Mouse (Mus musculus): ENCODE results near the gene Cd86. TPM values are rescaled to one million over a fixed set of nuclear protein-coding genes. Genes with fewer than 3 reads are reported as not detected.

The Cd86 gene
- 1.8 and 2.8 TPM in 2 replicates for polyA plus RNA-seq (2012; rRNA removed)

DNA sequence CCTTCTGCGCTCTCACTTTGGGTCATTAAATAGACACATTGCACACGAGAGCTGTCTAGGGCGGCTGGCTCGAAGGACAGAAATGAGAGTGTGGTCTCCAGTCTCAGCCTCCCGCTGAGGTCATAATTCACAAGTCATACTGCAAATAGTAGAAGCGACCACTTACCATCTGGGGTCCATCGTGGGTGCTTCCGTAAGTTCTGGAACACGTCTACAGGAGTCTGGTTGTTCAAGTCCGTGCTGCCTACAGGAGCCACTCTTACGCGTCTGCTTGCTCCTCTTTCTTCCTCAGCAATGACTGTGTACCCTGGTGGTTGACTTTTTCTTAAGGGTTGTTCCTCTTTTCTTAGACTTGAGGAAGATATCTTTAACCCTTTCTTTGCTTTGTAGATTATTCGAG, at the start of gene Cd86:
Gene Cd86, minus strand, starts transcription at position 300 of the 400 bp plus-strand sequence.
- peak within 1 kb of the TSS; percentile 14 for H3K4me3 ChIP-seq (replicated peaks; ENCODE audit: extremely low read depth, low read depth, low read length)
- no peak for DNase-seq

DNA sequence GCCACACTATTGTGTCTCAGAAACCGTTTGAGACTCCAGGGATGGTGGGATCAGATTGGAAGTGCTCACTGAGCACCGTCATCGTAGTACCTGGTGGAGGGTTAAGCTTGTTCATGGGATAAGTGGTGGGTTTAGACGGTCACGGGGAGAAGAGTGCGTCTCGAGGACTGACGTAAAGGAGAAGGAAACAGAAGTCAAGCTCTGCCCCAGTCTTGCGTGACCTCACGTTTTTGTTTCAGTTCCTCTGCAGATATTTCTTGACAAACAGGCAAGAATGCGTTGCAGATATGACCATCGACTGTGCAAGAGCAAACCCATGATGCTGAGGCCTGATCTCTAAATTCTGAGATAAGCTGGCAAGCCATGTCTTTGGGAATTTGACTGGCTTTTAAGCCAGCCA, 45.9 kb upstream of the Cd86 start:
- no peak for TF ChIP-seq POLR2A (IDR thresholded peaks at IDR 0.05; ENCODE audit: borderline replicate concordance, extremely low read depth, low read depth, low read length)
- no peak for TF ChIP-seq CTCF (IDR thresholded peaks at IDR 0.05; ENCODE audit: insufficient read depth, low read length)
- WGBS: 74% methylated on average over 12 of the region's 12 CpGs
- DNase-seq: no peak
- Histone ChIP-seq H3K4me3 (replicated peaks; ENCODE audit: extremely low read depth, low read depth, low read length) (no peak overlapping the region), H3K4me1 (ENCODE audit: control insufficient read depth, insufficient read depth, low read length) (no peaks in the 10 kb centered on the region)

More for the DNA sequence above, at the start of gene Cd86:
- WGBS: 66% methylated on average over 13 of the region's 13 CpGs
- H3K4me1 ChIP-seq (ENCODE audit: control insufficient read depth, insufficient read depth, low read length): no peaks in the 10 kb centered on the region
- TF ChIP-seq CTCF (IDR thresholded peaks at IDR 0.05; ENCODE audit: insufficient read depth, low read length): no peak
- peak; percentile 48; the same call in 1 of the 2 replicates for TF ChIP-seq POLR2A (IDR thresholded peaks at IDR 0.05; ENCODE audit: borderline replicate concordance, extremely low read depth, low read depth, low read length)

DNA sequence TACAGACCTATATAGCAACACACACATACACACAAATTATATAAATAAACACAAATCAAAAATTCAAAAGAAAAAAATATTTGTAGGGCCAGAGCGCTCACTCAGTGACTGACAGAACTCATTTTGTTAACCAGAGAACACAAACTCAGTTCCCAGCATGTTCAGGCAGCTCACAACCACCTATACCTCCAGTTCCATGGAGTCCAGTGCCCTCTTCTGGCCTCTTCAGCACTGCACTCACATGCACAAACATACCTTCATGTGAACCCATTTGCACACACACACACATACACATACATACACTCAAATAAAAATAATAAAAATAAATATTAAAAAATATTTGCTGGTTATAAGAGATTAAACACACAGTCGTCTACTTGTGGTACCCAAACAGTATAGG, 44.9 kb upstream of the Cd86 start:
- DNase-seq: no peak
- 95% methylated on average over 2 of the region's 2 CpGs for WGBS
- Histone ChIP-seq H3K4me3 (replicated peaks; ENCODE audit: extremely low read depth, low read depth, low read length) (no peak overlapping the region), H3K4me1 (ENCODE audit: control insufficient read depth, insufficient read depth, low read length) (no peaks in the 10 kb centered on the region)
- TF ChIP-seq POLR2A (IDR thresholded peaks at IDR 0.05; ENCODE audit: borderline replicate concordance, extremely low read depth, low read depth, low read length) (no peak), CTCF (IDR thresholded peaks at IDR 0.05; ENCODE audit: insufficient read depth, low read length) (no peak; the same call in 1 of the 2 replicates)

DNA sequence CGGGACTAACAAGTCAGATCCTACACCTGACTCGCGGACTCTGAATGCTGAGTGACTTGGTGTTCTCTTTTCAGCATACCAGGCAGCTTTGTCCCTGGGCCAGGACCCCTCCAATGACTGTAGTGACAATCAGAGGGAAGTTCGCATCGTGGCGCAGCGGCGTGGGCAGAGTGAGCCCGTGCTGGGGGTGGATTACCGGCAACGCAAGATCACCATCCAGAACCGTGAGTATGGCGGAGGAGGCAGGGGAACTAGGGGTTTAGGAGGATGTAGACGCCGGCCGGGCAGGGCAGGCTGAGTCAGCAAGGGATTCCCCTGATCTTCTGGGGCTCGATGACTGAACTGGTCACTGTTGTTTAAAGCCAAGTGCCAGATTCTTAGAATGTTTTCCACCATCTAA, 43.5 kb upstream of the Cd86 start:
- Histone ChIP-seq H3K4me1 (ENCODE audit: control insufficient read depth, insufficient read depth, low read length) (no peaks in the 10 kb centered on the region), H3K4me3 (replicated peaks; ENCODE audit: extremely low read depth, low read depth, low read length) (no peak overlapping the region)
- no peak for TF ChIP-seq CTCF (IDR thresholded peaks at IDR 0.05; ENCODE audit: insufficient read depth, low read length)
- TF ChIP-seq POLR2A (IDR thresholded peaks at IDR 0.05; ENCODE audit: borderline replicate concordance, extremely low read depth, low read depth, low read length): no peak
- DNase-seq: no peak
- 78% methylated on average over 17 of the region's 17 CpGs for WGBS

DNA sequence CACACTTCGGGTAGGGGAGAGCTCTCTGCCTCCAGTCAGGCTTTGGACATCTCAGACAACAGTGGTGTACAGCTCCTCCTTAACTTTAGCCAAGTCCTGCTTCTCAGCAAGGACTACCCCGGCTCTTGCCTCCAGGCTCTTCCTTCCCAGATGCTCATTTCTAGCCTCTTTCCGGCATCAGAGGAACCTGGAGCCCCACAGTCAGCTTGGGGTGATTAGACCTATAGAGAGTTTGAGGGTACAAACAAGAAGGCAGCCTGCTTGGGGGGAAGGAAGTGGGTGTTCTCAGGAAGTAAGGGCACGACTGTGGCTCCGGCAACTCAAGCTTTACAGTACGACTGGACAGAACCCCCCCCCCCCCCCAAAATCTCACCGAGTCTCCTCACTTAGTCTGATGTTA, 42.9 kb upstream of the Cd86 start:
- TF ChIP-seq POLR2A (IDR thresholded peaks at IDR 0.05; ENCODE audit: borderline replicate concordance, extremely low read depth, low read depth, low read length): no peak
- TF ChIP-seq CTCF (IDR thresholded peaks at IDR 0.05; ENCODE audit: insufficient read depth, low read length): no peak
- no peak for DNase-seq
- 50% methylated on average over 7 of the region's 7 CpGs for WGBS
- no peak overlapping the region for H3K4me3 ChIP-seq (replicated peaks; ENCODE audit: extremely low read depth, low read depth, low read length)
- H3K4me1 ChIP-seq (ENCODE audit: control insufficient read depth, insufficient read depth, low read length): no peaks in the 10 kb centered on the region

DNA sequence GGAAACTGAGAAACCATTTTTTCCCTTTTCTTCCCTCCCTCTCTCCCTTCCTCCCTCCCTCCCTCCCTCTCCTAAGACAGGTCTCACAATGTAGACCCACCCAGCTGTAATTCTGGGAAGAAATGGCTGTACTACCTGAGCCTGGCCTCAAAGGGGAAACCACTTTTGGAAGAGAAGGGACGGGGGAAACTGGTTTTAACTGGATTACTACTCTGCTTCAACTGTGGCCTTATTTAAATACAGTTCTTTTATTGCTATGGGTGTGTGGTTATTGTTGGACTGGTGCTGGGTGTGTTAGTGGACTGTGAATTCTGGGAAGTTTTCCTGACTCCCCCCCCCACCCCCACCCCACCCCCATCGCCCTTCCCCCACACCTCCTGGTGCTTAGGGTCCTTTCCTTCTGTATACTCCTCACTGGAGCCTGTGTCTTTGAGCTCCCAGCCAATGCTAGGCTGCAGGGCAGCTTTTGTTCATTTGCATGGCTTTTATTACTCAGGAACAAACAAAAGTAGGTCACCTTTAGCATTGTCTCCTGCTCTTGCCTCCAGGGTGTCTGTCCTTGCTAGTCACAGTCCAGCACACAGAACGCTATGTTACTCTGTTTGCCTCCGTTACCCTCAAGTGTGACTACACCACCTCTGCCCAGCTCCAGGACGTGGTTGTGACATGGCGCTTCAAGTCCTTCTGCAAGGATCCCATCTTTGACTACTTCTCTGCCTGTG, 42.0 kb upstream of the Cd86 start:
- TF ChIP-seq CTCF (IDR thresholded peaks at IDR 0.05; ENCODE audit: insufficient read depth, low read length) (no peak), POLR2A (IDR thresholded peaks at IDR 0.05; ENCODE audit: borderline replicate concordance, extremely low read depth, low read depth, low read length) (no peak)
- DNase-seq: no peak
- 60% methylated on average over 6 of the region's 6 CpGs for WGBS
- no peak overlapping the region for H3K4me3 ChIP-seq (replicated peaks; ENCODE audit: extremely low read depth, low read depth, low read length)
- no peaks in the 10 kb centered on the region for H3K4me1 ChIP-seq (ENCODE audit: control insufficient read depth, insufficient read depth, low read length)

DNA sequence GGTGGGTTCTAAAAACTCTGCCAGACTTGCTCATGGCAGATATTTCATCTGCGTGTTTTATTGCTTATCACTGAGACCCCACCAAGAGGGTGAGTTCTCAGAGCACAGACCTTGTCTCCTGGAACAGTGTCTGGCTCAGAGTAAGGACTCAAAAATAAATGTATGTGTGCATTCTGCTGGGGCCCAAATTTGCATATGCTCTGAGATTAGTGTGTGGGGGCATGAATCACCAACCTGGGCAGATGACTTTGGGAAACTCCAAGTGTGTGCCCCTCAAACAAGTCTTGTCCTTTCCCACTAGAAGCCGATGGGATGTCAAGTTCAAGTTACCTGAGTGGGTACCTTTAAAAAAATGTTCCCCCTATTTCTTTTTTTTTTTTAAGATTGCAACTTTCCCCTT, 34.6 kb upstream of the Cd86 start:
- no peak for DNase-seq
- no peak overlapping the region for H3K4me3 ChIP-seq (replicated peaks; ENCODE audit: extremely low read depth, low read depth, low read length)
- 89% methylated on average over 2 of the region's 2 CpGs for WGBS
- TF ChIP-seq CTCF (IDR thresholded peaks at IDR 0.05; ENCODE audit: insufficient read depth, low read length) (no peak), POLR2A (IDR thresholded peaks at IDR 0.05; ENCODE audit: borderline replicate concordance, extremely low read depth, low read depth, low read length) (no peak)
- H3K4me1 ChIP-seq (ENCODE audit: control insufficient read depth, insufficient read depth, low read length): no peaks in the 10 kb centered on the region

DNA sequence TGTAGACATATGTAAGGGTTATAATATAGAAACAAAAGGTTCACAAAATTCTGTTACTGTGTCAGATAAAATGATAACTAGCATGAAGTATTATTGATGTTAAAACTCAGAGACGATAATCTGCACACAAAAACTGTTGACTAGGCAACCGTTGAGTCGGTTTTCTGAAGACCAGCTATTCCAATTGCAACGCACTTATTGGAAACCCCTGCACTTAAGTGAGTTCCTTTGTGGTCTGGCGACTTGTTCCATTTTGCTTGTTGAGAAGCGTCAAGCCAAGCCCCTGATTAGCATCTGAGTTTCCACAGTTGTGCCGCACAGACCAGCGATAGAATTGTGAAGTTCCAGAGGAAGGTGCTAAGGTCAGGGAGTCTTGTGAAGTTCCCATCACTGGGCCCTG, 31.4 kb upstream of the Cd86 start:
- no peak for DNase-seq
- no peak overlapping the region for H3K4me3 ChIP-seq (replicated peaks; ENCODE audit: extremely low read depth, low read depth, low read length)
- H3K4me1 ChIP-seq (ENCODE audit: control insufficient read depth, insufficient read depth, low read length): no peaks in the 10 kb centered on the region
- no peak for TF ChIP-seq CTCF (IDR thresholded peaks at IDR 0.05; ENCODE audit: insufficient read depth, low read length)
- TF ChIP-seq POLR2A (IDR thresholded peaks at IDR 0.05; ENCODE audit: borderline replicate concordance, extremely low read depth, low read depth, low read length): no peak
- 77% methylated on average over 8 of the region's 8 CpGs for WGBS

DNA sequence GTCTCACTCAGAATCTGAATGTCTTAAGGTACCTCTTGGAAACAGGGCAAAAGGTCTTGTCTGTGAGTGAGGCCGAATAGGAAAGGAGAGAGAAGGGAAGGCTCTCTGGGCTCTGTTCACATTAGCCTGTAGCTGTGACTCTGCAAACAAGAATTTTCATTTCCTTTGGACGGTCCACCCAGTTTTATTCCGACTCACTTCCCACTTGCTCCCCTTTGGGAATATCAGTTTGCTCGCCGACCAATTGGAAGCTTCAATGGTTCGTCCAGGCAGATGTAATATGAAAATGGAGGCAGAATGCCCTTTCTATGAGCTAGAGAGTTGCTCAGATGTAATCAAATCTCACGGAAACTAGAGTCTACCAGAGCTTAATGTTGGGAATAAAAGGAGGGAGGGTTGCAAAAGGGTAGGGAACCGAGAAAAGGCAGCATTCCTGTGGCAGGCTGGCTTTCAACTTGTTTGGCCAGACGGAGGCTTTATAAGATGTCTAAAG, 29.0 kb upstream of the Cd86 start:
- 56% methylated on average over 9 of the region's 9 CpGs for WGBS
- DNase-seq: no peak
- TF ChIP-seq CTCF (IDR thresholded peaks at IDR 0.05; ENCODE audit: insufficient read depth, low read length): no peak
- TF ChIP-seq POLR2A (IDR thresholded peaks at IDR 0.05; ENCODE audit: borderline replicate concordance, extremely low read depth, low read depth, low read length): no peak
- Histone ChIP-seq H3K4me1 (ENCODE audit: control insufficient read depth, insufficient read depth, low read length) (no peaks in the 10 kb centered on the region), H3K4me3 (replicated peaks; ENCODE audit: extremely low read depth, low read depth, low read length) (peak overlapping the region; percentile 36)

DNA sequence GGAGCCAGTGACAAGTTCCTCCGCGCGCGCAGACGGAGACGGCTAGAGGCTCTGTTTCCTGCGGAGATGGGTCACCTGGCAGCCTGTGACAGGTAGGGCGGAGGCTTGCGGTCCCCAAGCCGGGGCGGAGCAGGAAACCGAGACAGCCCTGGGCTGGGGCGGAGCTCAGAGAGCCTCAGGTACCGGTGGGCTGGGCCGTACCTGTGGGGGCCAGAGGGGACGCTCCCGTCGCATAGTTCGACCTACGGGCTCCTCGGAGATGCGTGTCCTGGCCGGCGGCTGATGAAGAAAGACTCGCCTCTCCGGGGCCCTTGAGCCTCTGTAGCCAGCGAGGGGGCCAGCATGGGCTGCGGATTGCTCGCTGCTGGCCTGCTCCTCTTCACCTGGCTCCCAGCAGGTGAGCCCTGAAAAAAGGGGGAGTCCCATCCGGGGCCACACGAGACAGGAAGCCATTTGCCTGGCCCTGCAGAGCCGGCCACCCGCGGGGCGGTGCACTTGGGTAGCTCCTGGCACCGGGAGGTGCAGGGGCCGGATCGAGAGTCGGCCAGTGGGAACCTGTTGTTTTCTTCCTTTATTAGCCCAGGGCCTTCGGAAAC, 28.0 kb upstream of the Cd86 start, which contains the start of gene Ildr1:
Gene Ildr1, plus strand, starts transcription at position 161 of the 596 bp plus-strand sequence.
- H3K4me1 ChIP-seq (ENCODE audit: control insufficient read depth, insufficient read depth, low read length): no peaks in the 10 kb centered on the region
- TF ChIP-seq CTCF (IDR thresholded peaks at IDR 0.05; ENCODE audit: insufficient read depth, low read length): no peak
- 3% methylated on average over 40 of the region's 40 CpGs for WGBS
- H3K4me3 ChIP-seq (replicated peaks; ENCODE audit: extremely low read depth, low read depth, low read length): peak within 1 kb of the TSS; percentile 66
- peak; percentile 60 for DNase-seq

Measured in lung, adult 2 months (tissue).